Mouse (Mus musculus): ENCODE results near the gene Trim75. TPM values are rescaled to one million over a fixed set of nuclear protein-coding genes. Genes with fewer than 3 reads are reported as not detected.

Trim75 gene
- total RNA-seq, 2 experiments from 2014 or later, result not detected

GRCm38 (mm10) chr8:64944831-64945230 is 42.8 kb downstream of the Trim75 start:
- DNase-seq, result no peak

DNA sequence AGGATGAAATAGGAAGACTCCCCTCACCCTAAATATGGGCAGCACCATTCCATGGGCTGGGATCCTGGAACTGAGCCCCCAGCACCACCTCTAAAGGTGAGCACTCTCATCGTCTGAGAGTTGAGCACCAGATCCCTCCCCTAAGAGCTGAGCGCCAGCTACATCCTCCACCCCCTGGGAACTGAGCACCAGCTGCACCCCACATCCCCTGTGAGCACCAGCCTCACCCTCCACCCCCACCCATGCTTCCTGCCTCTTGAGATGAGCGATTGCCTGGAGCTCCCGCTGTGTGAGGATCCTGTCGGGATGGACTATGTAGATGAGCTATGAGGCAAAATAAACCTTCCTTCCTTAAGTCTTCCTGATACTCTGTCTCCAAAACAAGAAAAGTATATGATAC is 44.7 kb downstream of the Trim75 start:
- peak in 1 of 2 experiments; percentile 15 for DNase-seq

DNA sequence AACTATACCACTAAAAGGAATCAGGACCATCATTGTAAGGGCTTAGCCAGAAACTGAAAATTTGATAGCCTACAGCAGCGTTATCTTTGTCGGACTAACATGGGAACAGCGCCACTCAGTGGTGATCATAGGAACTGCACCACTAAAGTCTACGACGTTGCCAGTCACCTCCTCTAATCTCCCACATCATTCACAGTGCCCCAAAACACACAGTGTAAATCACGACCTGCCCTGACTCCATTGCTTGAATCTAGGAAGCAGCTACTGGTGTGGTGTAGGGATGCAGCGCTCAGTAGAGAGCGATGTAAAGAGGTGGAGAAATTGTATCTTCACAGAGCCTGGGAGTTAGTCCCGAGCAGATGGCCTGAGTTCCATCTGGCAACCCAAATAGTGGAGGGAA is 46.1 kb downstream of the Trim75 start:
- peak; percentile 80 to 84 for DNase-seq

DNA sequence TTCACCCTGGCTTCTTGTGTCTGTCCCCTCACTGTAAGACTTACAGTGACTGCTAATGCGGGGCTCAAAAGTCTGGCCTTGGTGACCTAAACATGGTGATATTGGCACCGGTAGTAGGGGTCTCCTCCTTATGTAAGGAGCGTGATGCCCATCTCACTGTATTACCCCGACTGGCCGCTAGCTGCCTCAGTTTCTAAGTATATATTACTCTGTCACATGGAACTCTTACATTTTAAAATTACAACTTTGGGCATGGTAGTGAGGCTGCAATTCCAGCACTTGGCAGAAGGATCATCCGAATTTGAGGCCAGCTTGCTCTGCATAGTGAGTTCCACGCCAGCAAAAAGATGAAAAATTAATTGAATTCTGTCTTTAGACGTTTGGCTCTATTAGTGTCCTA is 46.6 kb downstream of the Trim75 start:
- DNase-seq, result no peak

GRCm38 (mm10) chr8:64934997-64935396 is 52.6 kb downstream of the Trim75 start:
- DNase-seq, result no peak

Other genes with a start within 250 kb of the Trim75 start
- 100 to 1,000 TPM; 321 to 328 TPM for gene Klhl2, start 137.8 kb downstream of the Trim75 start, total RNA-seq (2021)
- 10 to 100 TPM; 22.1 to 22.9 TPM for gene Tmem192, start 40.6 kb downstream of the Trim75 start, total RNA-seq (2021)
- gene Trim61, start 30.7 kb upstream of the Trim75 start, total RNA-seq (2021), result not detected
- not detected for gene Trim60, start 30.8 kb upstream of the Trim75 start, total RNA-seq (2021)
- not detected for gene Apela, start 49.5 kb upstream of the Trim75 start, total RNA-seq (2021)
- not detected for gene Gm10663, start 87.2 kb upstream of the Trim75 start, total RNA-seq (2021)
- gene BC030870, start 141.7 kb upstream of the Trim75 start, total RNA-seq (2021), result not detected

Measured in layer of hippocampus, postnatal 36 days (tissue).